Mouse (Mus musculus): Measurements from ENCODE around the gene Tfdp1. TPM values are rescaled to one million over a fixed set of nuclear protein-coding genes. Genes with fewer than 3 reads are reported as not detected.

Gene Tfdp1
- polyA plus RNA-seq, 1 experiment = 22.7 TPM

GRCm38 (mm10) chr8:13361865-13362264 is 23.3 kb downstream of the Tfdp1 start:
- Histone ChIP-seq H3K36me3 (ENCODE audit: control insufficient read depth, insufficient read depth, low read length) (peaks cover 69% of the 10 kb centered on the region), H3K4me3 (ENCODE audit: low read depth, low read length) (no peak overlapping the region), H3K27ac (ENCODE audit: insufficient read depth, low read depth, low read length) (no peak overlapping the region), H3K27me3 (ENCODE audit: control insufficient read depth, insufficient read depth, low read length) (no peaks in the 10 kb centered on the region), H3K4me1 (ENCODE audit: control insufficient read depth, insufficient read depth, insufficient read length, low read length) (no peaks in the 10 kb centered on the region)
- 97% methylated on average over 6 of the region's 6 CpGs for WGBS
- TF ChIP-seq POLR2A (IDR thresholded peaks at IDR 0.05; ENCODE audit: low read depth, low read length) = no peak
- peak; percentile 43; the same call in 1 of the 2 replicates for TF ChIP-seq CTCF (IDR thresholded peaks at IDR 0.05; ENCODE audit: extremely low read depth, insufficient read length, insufficient replicate concordance, low read depth, low read length)

GRCm38 (mm10) chr8:13373151-13373662 is 34.7 kb downstream of the Tfdp1 start:
- Histone ChIP-seq H3K4me1 (ENCODE audit: control insufficient read depth, insufficient read depth, insufficient read length, low read length) (no peaks in the 10 kb centered on the region), H3K4me3 (ENCODE audit: low read depth, low read length) (no peak overlapping the region), H3K27ac (ENCODE audit: insufficient read depth, low read depth, low read length) (no peak overlapping the region), H3K36me3 (ENCODE audit: control insufficient read depth, insufficient read depth, low read length) (peaks cover 71% of the 10 kb centered on the region), H3K27me3 (ENCODE audit: control insufficient read depth, insufficient read depth, low read length) (no peaks in the 10 kb centered on the region)
- TF ChIP-seq CTCF (IDR thresholded peaks at IDR 0.05; ENCODE audit: extremely low read depth, insufficient read length, insufficient replicate concordance, low read depth, low read length) (no peak), POLR2A (IDR thresholded peaks at IDR 0.05; ENCODE audit: low read depth, low read length) (no peak)
- 77% methylated on average over 8 of the region's 8 CpGs for whole genome bisulfite sequencing

GRCm38 (mm10) chr8:13381630-13382029 is 43.1 kb downstream of the Tfdp1 start:
- H3K4me1 ChIP-seq (ENCODE audit: control insufficient read depth, insufficient read depth, insufficient read length, low read length) = no peaks in the 10 kb centered on the region; the same call in 1 of the 2 replicates
- H3K27ac ChIP-seq (ENCODE audit: insufficient read depth, low read depth, low read length) = no peak overlapping the region
- WGBS = 86% methylated on average over 7 of the region's 7 CpGs
- no peaks in the 10 kb centered on the region for H3K27me3 ChIP-seq (ENCODE audit: control insufficient read depth, insufficient read depth, low read length)
- peaks cover 19% of the 10 kb centered on the region for H3K36me3 ChIP-seq (ENCODE audit: control insufficient read depth, insufficient read depth, low read length)
- TF ChIP-seq POLR2A (IDR thresholded peaks at IDR 0.05; ENCODE audit: low read depth, low read length) (no peak), CTCF (IDR thresholded peaks at IDR 0.05; ENCODE audit: extremely low read depth, insufficient read length, insufficient replicate concordance, low read depth, low read length) (no peak)
- H3K4me3 ChIP-seq (ENCODE audit: low read depth, low read length) = no peak overlapping the region

- WGBS = 73% methylated on average over 3 of the region's 3 CpGs
- Histone ChIP-seq H3K36me3 (ENCODE audit: control insufficient read depth, insufficient read depth, low read length) (peaks cover 14% of the 10 kb centered on the region), H3K4me1 (ENCODE audit: control insufficient read depth, insufficient read depth, insufficient read length, low read length) (no peaks in the 10 kb centered on the region; the same call in 1 of the 2 replicates), H3K4me3 (ENCODE audit: low read depth, low read length) (no peak overlapping the region), H3K27ac (ENCODE audit: insufficient read depth, low read depth, low read length) (no peak overlapping the region), H3K27me3 (ENCODE audit: control insufficient read depth, insufficient read depth, low read length) (no peaks in the 10 kb centered on the region)
- TF ChIP-seq CTCF (IDR thresholded peaks at IDR 0.05; ENCODE audit: extremely low read depth, insufficient read length, insufficient replicate concordance, low read depth, low read length) (no peak), POLR2A (IDR thresholded peaks at IDR 0.05; ENCODE audit: low read depth, low read length) (no peak)
These were observed 44.0 kb downstream of the Tfdp1 start for GRCm38 (mm10) chr8:13382536-13382935.

- no peak overlapping the region for H3K4me3 ChIP-seq (ENCODE audit: low read depth, low read length)
- 93% methylated on average over 4 of the region's 4 CpGs for WGBS
- TF ChIP-seq CTCF (IDR thresholded peaks at IDR 0.05; ENCODE audit: extremely low read depth, insufficient read length, insufficient replicate concordance, low read depth, low read length) (no peak), POLR2A (IDR thresholded peaks at IDR 0.05; ENCODE audit: low read depth, low read length) (no peak)
- H3K27ac ChIP-seq (ENCODE audit: insufficient read depth, low read depth, low read length) = no peak overlapping the region
- no peaks in the 10 kb centered on the region for H3K27me3 ChIP-seq (ENCODE audit: control insufficient read depth, insufficient read depth, low read length)
- H3K4me1 ChIP-seq (ENCODE audit: control insufficient read depth, insufficient read depth, insufficient read length, low read length) = no peaks in the 10 kb centered on the region; the same call in 1 of the 2 replicates
- peaks cover 14% of the 10 kb centered on the region for H3K36me3 ChIP-seq (ENCODE audit: control insufficient read depth, insufficient read depth, low read length)
These were observed 44.4 kb downstream of the Tfdp1 start for GRCm38 (mm10) chr8:13382999-13383398.

GRCm38 (mm10) chr8:13386366-13386765 is 47.8 kb downstream of the Tfdp1 start:
- Histone ChIP-seq H3K4me3 (ENCODE audit: low read depth, low read length) (no peak overlapping the region), H3K36me3 (ENCODE audit: control insufficient read depth, insufficient read depth, low read length) (no peaks in the 10 kb centered on the region), H3K27me3 (ENCODE audit: control insufficient read depth, insufficient read depth, low read length) (no peaks in the 10 kb centered on the region), H3K27ac (ENCODE audit: insufficient read depth, low read depth, low read length) (no peak overlapping the region), H3K4me1 (ENCODE audit: control insufficient read depth, insufficient read depth, insufficient read length, low read length) (no peaks in the 10 kb centered on the region; the same call in 1 of the 2 replicates)
- WGBS = 65% methylated on average over 13 of the region's 13 CpGs
- TF ChIP-seq POLR2A (IDR thresholded peaks at IDR 0.05; ENCODE audit: low read depth, low read length) (no peak), CTCF (IDR thresholded peaks at IDR 0.05; ENCODE audit: extremely low read depth, insufficient read length, insufficient replicate concordance, low read depth, low read length) (no peak)

GRCm38 (mm10) chr8:13387728-13388127 is 49.2 kb downstream of the Tfdp1 start:
- H3K4me3 ChIP-seq (ENCODE audit: low read depth, low read length) = no peak overlapping the region
- 68% methylated on average over 8 of the region's 8 CpGs for WGBS
- H3K27ac ChIP-seq (ENCODE audit: insufficient read depth, low read depth, low read length) = no peak overlapping the region
- H3K4me1 ChIP-seq (ENCODE audit: control insufficient read depth, insufficient read depth, insufficient read length, low read length) = no peaks in the 10 kb centered on the region; the same call in 1 of the 2 replicates
- H3K36me3 ChIP-seq (ENCODE audit: control insufficient read depth, insufficient read depth, low read length) = no peaks in the 10 kb centered on the region
- no peaks in the 10 kb centered on the region for H3K27me3 ChIP-seq (ENCODE audit: control insufficient read depth, insufficient read depth, low read length)
- TF ChIP-seq POLR2A (IDR thresholded peaks at IDR 0.05; ENCODE audit: low read depth, low read length) = no peak
- TF ChIP-seq CTCF (IDR thresholded peaks at IDR 0.05; ENCODE audit: extremely low read depth, insufficient read length, insufficient replicate concordance, low read depth, low read length) = no peak

Measured in small intestine, adult 2 months (tissue).